Mouse (Mus musculus) kidney, embryonic 15.5 days (tissue): ENCODE data around the gene Got2. TPM values are rescaled to one million over a fixed set of nuclear protein-coding genes. Genes with fewer than 3 reads are reported as not detected.

Experiments
- ATAC-seq: fragments of 200-750 bp; cut with Nextera tagmentation; replicated peaks from 2 replicates; pipeline ENCODE4 v1.8.0; 2017; ENCODE audit warnings: moderate TSS enrichment; ENCODE audit not compliant: low FRiP score
- H3K27ac ChIP-seq: fragments of 300-500 bp; sonication (generic); 2 replicates; pipeline ENCODE4 v1.5.1; 2015; ENCODE audit warnings: mild to moderate bottlenecking, inconsistent platforms
- H3K27me3 ChIP-seq: fragments of 300-500 bp; sonication (generic); 2 replicates; pipeline ENCODE4 v1.6.1; 2015; ENCODE audit warnings: inconsistent platforms
- H3K36me3 ChIP-seq: fragments of 300-500 bp; sonication (generic); 2 replicates; pipeline ENCODE4 v1.6.1; 2015; ENCODE audit warnings: inconsistent platforms
- H3K4me1 ChIP-seq: fragments of 300-500 bp; sonication (generic); 2 replicates; pipeline ENCODE4 v1.6.1; 2015; ENCODE audit warnings: inconsistent platforms
- H3K4me2 ChIP-seq: fragments of 300-500 bp; sonication (generic); 2 replicates; pipeline ENCODE4 v1.6.1; 2015; ENCODE audit warnings: moderate library complexity, mild to moderate bottlenecking, inconsistent platforms
- H3K4me3 ChIP-seq: fragments of 300-500 bp; sonication (generic); replicated peaks from 2 replicates; pipeline ENCODE4 v1.5.1; 2015; ENCODE audit warnings: mild to moderate bottlenecking, inconsistent platforms
- H3K9ac ChIP-seq: fragments of 300-500 bp; sonication (generic); 2 replicates; pipeline ENCODE4 v1.6.1; 2015; ENCODE audit warnings: mild to moderate bottlenecking, inconsistent platforms
- H3K9me3 ChIP-seq: fragments of 300-500 bp; sonication (generic); replicated peaks from 2 replicates; pipeline ENCODE4 v1.6.1; 2016; ENCODE audit warnings: inconsistent platforms
- WGBS: fragments of 180-500 bp; shearing (Covaris S2); methylation state at CpG from one replicate; pipeline ENCODE4 v1.1.7; 2015; ENCODE audit warnings: mixed read lengths; 5-methylcytosine and 5-hydroxymethylcytosine counted together
- polyA plus RNA-seq: library from polyadenylated mRNA; unstranded; fragments of >200 nt; fragmentation: Nextera tagmentation; extraction: Ambion mirVana; gene quantifications from 2 replicates; pipeline ENCODE4 v1.2.1, GENCODE M21; 2015

Gene Got2
- polyA plus RNA-seq, result 225 and 248 TPM in 2 replicates

- Histone ChIP-seq H3K9me3 (no peaks in the 10 kb centered on the region), H3K9ac (peak within 1 kb of the TSS; percentile 83), H3K36me3 (no peaks in the 10 kb centered on the region), H3K27ac (peak within 1 kb of the TSS; percentile 84), H3K4me1 (peaks cover 34% of the 10 kb centered on the region), H3K4me3 (peak within 1 kb of the TSS; percentile 97), H3K4me2 (peak within 1 kb of the TSS; percentile 75), H3K27me3 (no peaks in the 10 kb centered on the region)
- WGBS, result 8% methylated on average over 30 of the region's 31 CpGs
- peak; percentile 87 for ATAC-seq
Measured at GRCm38 (mm10) chr8:95888285-95889136, at the start of gene Got2. TSS of gene Got2 (minus strand) at chr8:95888547.

DNA sequence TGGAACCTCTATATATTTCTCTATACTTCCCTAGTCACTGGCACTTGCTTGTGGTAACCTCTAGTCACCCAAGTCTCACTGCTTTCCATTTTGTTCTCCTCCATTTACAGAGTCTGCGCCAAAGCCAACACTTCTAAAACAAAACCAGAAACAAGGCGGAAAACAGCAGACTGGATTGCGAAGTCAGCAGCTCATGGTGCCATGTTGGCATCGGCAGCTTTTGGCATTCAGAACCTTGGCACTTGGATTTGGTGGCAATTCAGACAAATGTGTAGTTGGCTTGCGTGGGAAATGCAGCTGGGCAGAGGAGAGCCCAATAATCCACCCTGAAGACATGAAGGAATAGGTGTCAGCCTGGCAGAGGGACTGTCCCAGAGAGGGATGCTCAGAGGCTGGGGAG, 44.5 kb upstream of the Got2 start:
- H3K4me2 ChIP-seq, result no peak overlapping the region
- no peaks in the 10 kb centered on the region for H3K4me1 ChIP-seq
- H3K9ac ChIP-seq, result no peak overlapping the region
- no peak overlapping the region for H3K27ac ChIP-seq
- 93% methylated on average over 5 of the region's 5 CpGs for WGBS
- H3K27me3 ChIP-seq, result no peaks in the 10 kb centered on the region
- H3K4me3 ChIP-seq, result no peak overlapping the region
- no peaks in the 10 kb centered on the region for H3K9me3 ChIP-seq
- no peaks in the 10 kb centered on the region for H3K36me3 ChIP-seq
- ATAC-seq, result no peak

- 55% methylated on average over 4 of the region's 4 CpGs for WGBS
- H3K27me3 ChIP-seq, result no peaks in the 10 kb centered on the region
Measured at GRCm38 (mm10) chr8:95929821-95930220, 41.5 kb upstream of the Got2 start.

GRCm38 (mm10) chr8:95916106-95916505, 27.8 kb upstream of the Got2 start:
- H3K36me3 ChIP-seq, result no peaks in the 10 kb centered on the region
- H3K27ac ChIP-seq, result no peak overlapping the region
- 0 out of 2 replicates have a peak overlapping the region, but pooled peaks have one; percentile 0 for H3K9ac ChIP-seq
- H3K27me3 ChIP-seq, result no peaks in the 10 kb centered on the region
- ATAC-seq, result peak; percentile 92
- no peaks in the 10 kb centered on the region for H3K9me3 ChIP-seq
- WGBS, result 6% methylated on average over 9 of the region's 9 CpGs
- peak overlapping the region; percentile 35 for H3K4me3 ChIP-seq
- peaks cover 9% of the 10 kb centered on the region for H3K4me1 ChIP-seq
- peak overlapping the region; percentile 64 for H3K4me2 ChIP-seq

More at GRCm38 (mm10) chr8:95929821-95930220, 41.5 kb upstream of the Got2 start:
- Histone ChIP-seq H3K9ac (no peak overlapping the region), H3K4me1 (no peaks in the 10 kb centered on the region), H3K4me2 (no peak overlapping the region), H3K4me3 (no peak overlapping the region), H3K9me3 (no peaks in the 10 kb centered on the region), H3K27ac (no peak overlapping the region), H3K36me3 (no peaks in the 10 kb centered on the region)
- ATAC-seq, result no peak

DNA sequence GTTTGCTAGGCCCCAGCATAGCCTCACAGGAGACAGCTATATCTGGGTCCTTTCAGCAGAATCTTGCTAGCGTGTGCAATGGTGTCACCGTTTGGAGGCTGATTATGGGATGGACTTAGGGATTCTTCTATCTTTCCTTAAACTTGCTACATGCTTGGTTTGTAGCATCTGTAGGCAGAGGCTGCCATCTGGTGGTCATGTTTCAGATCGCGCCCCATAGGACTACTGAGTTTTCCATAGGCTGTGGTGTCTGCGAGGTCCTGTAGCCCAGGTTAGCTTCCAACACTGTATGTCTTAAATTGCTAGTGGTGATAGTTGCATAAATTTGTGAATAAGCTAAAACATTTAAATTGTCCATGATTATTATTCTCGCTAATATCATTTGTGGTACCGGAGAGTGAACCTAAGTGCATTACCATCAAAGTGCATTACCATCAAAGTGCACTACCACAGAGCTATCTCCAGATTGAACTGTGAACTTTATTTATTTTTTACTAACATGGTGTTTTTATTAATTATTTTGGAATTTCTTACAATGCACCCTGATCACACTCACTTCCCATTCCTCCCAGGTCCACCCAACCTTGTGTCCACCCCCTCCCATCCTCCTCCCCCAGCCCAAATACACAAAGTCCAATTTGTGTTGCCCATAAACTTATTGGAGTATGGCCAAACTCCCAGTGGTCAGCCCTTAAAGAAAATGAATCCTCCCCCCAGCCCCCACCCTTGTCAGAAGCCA, 26.7 kb upstream of the Got2 start:
- no peak overlapping the region for H3K27ac ChIP-seq
- peak; percentile 79; the same call in 1 of the 2 replicates for ATAC-seq
- H3K9ac ChIP-seq, result no peak overlapping the region
- H3K9me3 ChIP-seq, result no peaks in the 10 kb centered on the region
- no peaks in the 10 kb centered on the region for H3K36me3 ChIP-seq
- H3K4me1 ChIP-seq, result peaks cover 9% of the 10 kb centered on the region
- no peak overlapping the region; the same call in 1 of the 2 replicates for H3K4me2 ChIP-seq
- WGBS, result 8% methylated on average over 7 of the region's 7 CpGs
- no peak overlapping the region for H3K4me3 ChIP-seq
- H3K27me3 ChIP-seq, result no peaks in the 10 kb centered on the region

- H3K4me1 ChIP-seq, result peaks cover 9% of the 10 kb centered on the region
- ATAC-seq, result no peak
- WGBS, result 82% methylated on average over 5 of the region's 5 CpGs
- no peak overlapping the region for H3K9ac ChIP-seq
- no peaks in the 10 kb centered on the region for H3K9me3 ChIP-seq
- no peak overlapping the region for H3K4me3 ChIP-seq
- no peak overlapping the region for H3K4me2 ChIP-seq
- H3K27ac ChIP-seq, result no peak overlapping the region
- H3K27me3 ChIP-seq, result no peaks in the 10 kb centered on the region
- H3K36me3 ChIP-seq, result no peaks in the 10 kb centered on the region
Measured at GRCm38 (mm10) chr8:95911240-95911639, 22.9 kb upstream of the Got2 start.

- no peak overlapping the region for H3K4me3 ChIP-seq
- H3K27ac ChIP-seq, result no peak overlapping the region
- H3K36me3 ChIP-seq, result no peaks in the 10 kb centered on the region
- no peak; the same call in 1 of the 2 replicates for ATAC-seq
- no peaks in the 10 kb centered on the region for H3K9me3 ChIP-seq
- H3K9ac ChIP-seq, result no peak overlapping the region
- WGBS, result 61% methylated on average over 11 of the region's 11 CpGs
- peaks cover 3% of the 10 kb centered on the region; the same call in 1 of the 2 replicates for H3K4me1 ChIP-seq
- H3K27me3 ChIP-seq, result no peaks in the 10 kb centered on the region
- H3K4me2 ChIP-seq, result no peak overlapping the region
Measured at GRCm38 (mm10) chr8:95907885-95908284, 19.5 kb upstream of the Got2 start.

DNA sequence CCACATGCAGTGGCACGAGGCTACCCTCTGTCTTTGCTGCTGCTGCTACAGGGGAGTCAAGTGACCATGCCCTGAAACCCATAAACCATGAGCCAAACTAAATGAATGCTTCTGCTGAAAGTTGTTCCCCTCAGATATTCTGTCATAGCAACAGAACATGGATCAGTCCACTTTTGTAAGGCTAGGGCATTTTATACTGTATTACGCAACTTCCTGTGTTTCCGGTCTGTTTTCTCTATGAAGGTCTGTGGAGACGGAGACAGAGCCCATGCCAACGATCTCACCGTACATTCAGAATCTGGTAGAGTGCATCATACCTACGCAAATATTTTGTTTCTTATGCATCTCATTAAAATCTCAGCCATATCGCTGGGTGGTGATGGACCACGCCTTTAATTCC, 18.4 kb upstream of the Got2 start:
- Histone ChIP-seq H3K27me3 (no peaks in the 10 kb centered on the region), H3K9ac (no peak overlapping the region), H3K36me3 (no peaks in the 10 kb centered on the region), H3K4me1 (peaks cover 12% of the 10 kb centered on the region), H3K4me3 (no peak overlapping the region), H3K27ac (no peak overlapping the region), H3K4me2 (no peak overlapping the region), H3K9me3 (no peaks in the 10 kb centered on the region)
- WGBS, result 87% methylated on average over 9 of the region's 9 CpGs
- no peak for ATAC-seq

DNA sequence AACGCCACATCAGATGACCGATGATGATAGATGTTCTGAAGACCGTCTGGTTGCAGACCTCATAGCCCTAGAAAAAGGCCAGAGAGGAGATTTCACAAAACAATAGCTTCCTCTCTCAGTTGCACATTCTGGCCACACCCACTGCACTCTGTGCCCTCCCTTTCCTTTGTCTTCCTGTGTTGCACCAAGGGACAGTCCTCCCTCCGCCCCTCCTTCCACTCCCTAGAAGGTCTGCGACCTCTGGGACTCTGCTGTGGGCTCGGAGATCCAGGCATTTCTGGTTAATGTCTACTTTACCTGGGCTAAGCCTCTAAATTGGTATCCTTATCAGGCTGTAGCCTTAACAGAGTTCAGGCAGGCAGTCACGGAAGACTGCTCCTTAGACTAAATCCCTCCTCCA, 13.5 kb upstream of the Got2 start:
- H3K27ac ChIP-seq, result peak overlapping the region; percentile 82
- H3K9me3 ChIP-seq, result no peaks in the 10 kb centered on the region
- peak overlapping the region; percentile 19; the same call in 1 of the 2 replicates for H3K4me2 ChIP-seq
- H3K27me3 ChIP-seq, result no peaks in the 10 kb centered on the region
- H3K9ac ChIP-seq, result no peak overlapping the region
- no peaks in the 10 kb centered on the region for H3K36me3 ChIP-seq
- 29% methylated on average over 7 of the region's 7 CpGs for WGBS
- no peak overlapping the region for H3K4me3 ChIP-seq
- ATAC-seq, result peak; percentile 74
- peaks cover 15% of the 10 kb centered on the region for H3K4me1 ChIP-seq

- Histone ChIP-seq H3K27ac (no peak overlapping the region), H3K4me2 (no peak overlapping the region), H3K36me3 (no peaks in the 10 kb centered on the region), H3K4me3 (no peak overlapping the region), H3K9me3 (no peaks in the 10 kb centered on the region), H3K27me3 (no peaks in the 10 kb centered on the region), H3K4me1 (no peaks in the 10 kb centered on the region), H3K9ac (no peak overlapping the region)
- no peak for ATAC-seq
- WGBS, result 76% methylated on average over 5 of the region's 5 CpGs
Measured at GRCm38 (mm10) chr8:95893701-95894100, 5.4 kb upstream of the Got2 start.

GRCm38 (mm10) chr8:95887578-95888284, 616 bp downstream of the Got2 start:
- Histone ChIP-seq H3K4me3 (peak overlapping the region; percentile 97), H3K4me1 (peaks cover 34% of the 10 kb centered on the region), H3K9ac (peak overlapping the region; percentile 83), H3K36me3 (no peaks in the 10 kb centered on the region), H3K4me2 (peak overlapping the region; percentile 75), H3K27ac (peak overlapping the region; percentile 84), H3K27me3 (no peaks in the 10 kb centered on the region), H3K9me3 (no peaks in the 10 kb centered on the region)
- peak; percentile 96 for ATAC-seq
- under 1% methylated on average over 38 of the region's 38 CpGs for WGBS
